Mouse (Mus musculus) frontal cortex, postnatal 25 days (tissue): ENCODE measurements around the gene Ndufa13.
"Not testable (repeated sequence)": the region's sequence is repeated elsewhere in the genome, so short reads cannot be mapped to it uniquely, and the experiment has no call there.

ENCODE experiments used
- DNase-seq, 2 experiments: peaks; one replicate each; pipeline ENCODE4 v3.0.0; 2022; ENCODE audit warnings: low spot score in 2 of 2

Gene Ndufa13

GRCm38 (mm10) chr8:69902163-69903062 is at the start of gene Ndufa13, which contains the start of the genes Tssk6 and Yjefn3:
Ndufa13 (minus strand) TSS chr8:69902558.
Tssk6 (plus strand) TSS chr8:69902184.
Yjefn3 (minus strand) TSS chr8:69902712.
- DNase-seq = no peak

DNA sequence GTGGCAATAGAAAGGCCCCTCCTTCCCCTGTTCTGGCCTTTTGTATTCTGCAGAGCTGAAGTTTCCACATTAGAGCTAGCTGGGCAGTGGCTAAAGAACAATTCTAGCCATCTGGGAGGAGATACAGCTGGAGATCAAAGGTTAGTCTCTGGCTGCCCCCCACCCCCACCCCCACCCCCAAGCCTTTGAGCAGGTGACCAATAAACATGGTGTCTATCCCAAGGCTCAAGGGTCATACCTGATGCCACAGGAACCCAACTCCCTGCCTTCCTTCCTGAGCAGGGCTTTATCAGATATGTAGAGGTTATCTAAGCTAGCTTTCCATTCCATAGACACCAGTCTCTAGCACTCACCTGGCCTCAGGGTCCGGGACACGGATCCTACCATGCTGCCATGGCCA is 47.9 kb upstream of the Ndufa13 start:
- DNase-seq = no peak

DNA sequence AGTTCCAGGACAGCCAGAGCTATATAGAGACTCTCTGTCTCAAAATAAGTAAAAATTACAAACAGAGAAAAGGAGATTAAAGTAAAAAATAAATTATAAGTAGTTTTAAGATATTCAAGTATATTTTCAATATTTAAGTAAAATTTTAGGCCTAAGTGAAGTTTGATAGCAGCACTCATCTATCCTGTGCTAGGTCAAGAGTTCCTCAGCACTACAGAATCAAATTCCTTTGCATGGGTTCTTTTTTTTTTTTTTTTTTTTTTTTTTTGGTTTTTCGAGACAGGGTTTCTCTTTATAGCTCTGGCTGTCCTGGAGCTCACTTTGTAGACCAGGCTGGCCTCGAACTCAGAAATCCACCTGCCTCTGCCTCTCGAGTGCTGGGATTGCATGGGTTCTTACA is 40.1 kb upstream of the Ndufa13 start:
- not testable (repeated sequence) for DNase-seq

- no peak for DNase-seq
Measured at GRCm38 (mm10) chr8:69940386-69940785, 38.0 kb upstream of the Ndufa13 start.

GRCm38 (mm10) chr8:69939633-69940032 is 37.3 kb upstream of the Ndufa13 start:
- no peak for DNase-seq

GRCm38 (mm10) chr8:69938245-69938982 is 36.1 kb upstream of the Ndufa13 start:
- DNase-seq = no peak

DNA sequence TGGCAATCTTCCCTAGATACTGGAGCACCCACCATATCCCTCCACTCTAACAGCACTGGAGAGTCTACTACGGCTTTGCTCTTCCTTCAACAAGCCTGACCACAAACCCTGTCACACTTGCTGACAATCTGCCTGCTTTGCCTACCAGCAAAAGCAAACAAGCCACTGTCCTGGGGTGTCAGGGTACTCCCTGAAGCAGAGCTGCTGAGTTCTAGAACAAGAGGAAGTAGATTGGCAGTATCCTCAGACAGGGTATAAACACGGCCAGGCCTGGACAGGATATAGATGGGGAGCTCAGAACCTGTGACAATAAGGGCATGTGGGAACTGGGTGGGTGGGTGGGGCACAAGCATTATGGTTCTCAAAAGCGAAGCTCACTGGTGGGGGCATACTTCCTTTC is 35.1 kb upstream of the Ndufa13 start:
- DNase-seq = no peak

DNA sequence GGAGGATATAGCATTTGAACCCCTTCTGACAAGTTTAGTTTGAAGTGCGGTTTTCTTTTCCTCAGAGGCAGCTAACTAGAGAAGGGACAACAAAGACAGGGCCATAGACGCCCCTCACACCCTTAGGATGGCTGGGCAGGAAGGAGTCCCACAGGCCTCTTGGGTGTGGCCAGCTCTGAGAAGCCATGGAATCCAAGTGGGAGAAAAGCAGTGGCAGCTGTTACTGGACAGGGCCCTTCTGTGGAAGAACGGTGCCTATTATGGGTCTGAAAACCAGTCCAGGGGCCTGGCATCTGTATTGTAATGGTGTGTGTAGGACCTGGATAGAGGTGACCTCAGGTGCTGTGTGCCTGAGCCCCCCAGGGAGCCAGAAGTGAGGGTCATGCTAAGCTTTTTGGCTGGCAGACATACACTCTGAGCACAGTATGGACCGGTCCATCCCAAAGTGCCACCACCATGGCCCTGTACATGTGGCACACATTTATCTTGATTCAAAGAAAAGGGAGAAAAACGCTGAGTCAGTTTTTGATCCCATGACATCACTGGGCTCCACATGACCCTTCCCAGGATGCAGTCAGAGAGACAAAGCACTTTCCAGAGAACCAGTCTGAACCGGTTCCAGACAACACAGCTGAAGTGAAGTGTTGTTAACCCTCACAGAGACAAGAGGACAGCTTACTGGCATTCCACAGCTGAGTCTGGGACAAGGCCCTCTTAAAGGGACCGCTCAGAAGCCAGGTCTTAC is 33.9 kb upstream of the Ndufa13 start:
- no peak for DNase-seq

DNA sequence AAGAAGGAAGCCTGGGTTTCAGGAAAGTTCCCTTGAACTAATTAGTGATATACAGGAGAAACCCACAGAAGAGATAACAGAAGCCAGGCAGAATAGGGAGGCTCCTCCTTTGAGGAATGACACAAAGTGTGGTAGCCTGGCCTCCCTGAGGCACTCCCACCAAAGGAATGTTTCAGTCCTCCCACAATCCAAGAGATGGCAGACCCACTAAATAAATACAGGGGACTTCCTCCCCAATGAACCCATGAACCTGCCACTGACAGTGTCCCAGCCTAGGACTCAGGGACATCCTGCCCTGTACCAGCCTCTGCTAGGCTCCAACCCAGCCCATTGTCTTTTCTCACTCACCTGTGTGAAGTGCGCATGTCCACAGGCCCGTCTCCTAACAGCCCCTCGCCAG is 33.1 kb upstream of the Ndufa13 start:
- DNase-seq = no peak

DNA sequence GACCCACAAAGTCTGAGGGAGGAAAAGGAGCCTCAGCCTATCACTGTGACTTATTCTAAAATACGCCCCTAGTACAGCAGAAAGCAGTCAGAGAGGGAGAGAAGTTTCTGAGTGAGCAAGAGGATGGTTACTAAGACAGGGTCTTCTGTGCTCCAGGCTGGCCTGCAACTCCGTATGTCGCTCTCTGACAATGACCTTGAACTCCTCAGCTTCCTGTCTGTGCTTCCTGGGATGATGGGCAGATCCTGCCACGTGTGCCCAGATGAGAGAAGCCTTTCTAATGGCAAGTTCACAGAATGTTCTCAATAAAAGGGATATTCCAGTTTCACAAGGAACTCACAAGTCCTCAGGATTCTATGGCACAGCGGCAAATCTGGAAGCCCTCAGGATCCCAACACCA is 32.2 kb upstream of the Ndufa13 start:
- DNase-seq = no peak

GRCm38 (mm10) chr8:69933811-69934210 is 31.5 kb upstream of the Ndufa13 start:
- no peak for DNase-seq

DNA sequence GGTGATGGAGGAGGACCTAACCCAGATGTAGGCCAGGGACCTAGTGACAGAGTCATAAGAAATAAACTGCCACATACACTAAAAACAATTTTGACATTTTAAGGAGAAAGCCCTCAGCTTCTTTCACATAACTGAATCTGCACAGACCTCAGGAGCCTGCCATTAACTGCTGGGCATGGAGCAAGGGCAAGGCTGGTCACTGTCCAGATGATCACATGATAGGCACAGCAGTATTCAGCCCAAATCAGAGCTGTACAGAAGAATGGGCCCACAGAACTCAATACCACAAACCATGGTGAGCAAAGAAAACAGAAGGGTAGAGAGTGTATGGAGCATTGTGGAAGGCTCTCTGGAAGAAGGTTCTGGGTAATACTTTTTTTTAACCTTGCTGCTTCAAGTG is 24.5 kb upstream of the Ndufa13 start:
- no peak for DNase-seq

DNA sequence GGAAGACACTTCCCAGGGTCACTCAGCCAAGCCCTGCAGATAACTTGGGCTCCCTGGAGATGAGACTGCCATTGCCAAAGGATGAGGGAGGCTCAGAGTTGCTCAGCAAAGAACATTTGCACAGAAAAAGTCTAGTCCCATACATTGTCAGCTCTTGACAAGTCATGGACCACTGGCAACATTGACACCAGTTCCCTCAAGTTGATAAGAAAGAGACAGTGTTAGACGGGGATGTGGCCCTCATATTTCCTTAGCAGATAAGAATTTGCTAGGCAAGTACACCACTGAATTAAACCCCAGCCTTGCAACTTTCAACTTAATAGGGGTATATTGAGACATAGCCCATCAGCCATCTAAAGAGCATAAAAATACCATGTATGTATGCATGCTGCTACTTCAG is 21.6 kb upstream of the Ndufa13 start:
- no peak for DNase-seq

DNA sequence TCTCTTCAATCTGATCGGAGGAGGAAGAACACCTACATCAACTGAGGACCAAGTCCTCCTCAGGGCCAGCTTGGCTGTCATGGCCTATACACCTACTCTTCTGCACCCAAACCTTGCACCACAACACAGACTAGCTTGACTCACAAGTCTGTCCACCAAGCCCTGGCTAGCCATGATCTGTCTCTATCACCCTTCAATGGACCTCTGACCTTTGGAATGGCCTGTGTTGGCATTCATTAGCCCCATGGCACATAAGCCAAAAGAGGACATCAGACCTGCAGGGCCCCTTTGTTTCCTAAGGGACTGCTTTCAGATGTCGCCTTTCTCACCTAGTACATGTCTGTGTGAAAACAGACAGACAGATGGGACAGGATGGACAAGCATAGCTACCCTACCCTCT is 18.8 kb upstream of the Ndufa13 start:
- DNase-seq = no peak

GRCm38 (mm10) chr8:69919876-69920662 is 17.7 kb upstream of the Ndufa13 start:
- DNase-seq = no peak

DNA sequence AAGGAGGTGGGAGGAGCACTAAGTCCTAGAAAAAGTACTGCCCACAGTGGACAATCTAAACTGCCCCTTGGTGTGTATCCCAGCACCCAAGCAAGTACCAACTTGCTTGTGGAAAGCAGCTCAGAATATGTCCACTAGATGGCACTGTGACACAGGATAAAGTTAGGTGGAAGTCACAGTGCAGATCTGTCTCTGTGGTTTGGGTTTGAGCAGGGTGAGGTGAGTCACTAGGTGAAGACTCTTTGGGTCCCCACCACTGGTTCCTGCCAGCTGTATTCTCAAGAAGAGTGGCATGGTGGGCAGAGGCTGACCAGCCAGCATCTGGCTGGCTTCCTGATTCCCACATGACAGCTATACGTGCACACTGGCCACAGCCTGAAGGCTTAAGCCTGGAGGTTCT is 16.7 kb upstream of the Ndufa13 start:
- DNase-seq = peak; percentile 44 to 77

GRCm38 (mm10) chr8:69918506-69918905 is 16.1 kb upstream of the Ndufa13 start:
- DNase-seq = no peak

- DNase-seq = no peak
Measured at GRCm38 (mm10) chr8:69915748-69916147, 13.4 kb upstream of the Ndufa13 start.

DNA sequence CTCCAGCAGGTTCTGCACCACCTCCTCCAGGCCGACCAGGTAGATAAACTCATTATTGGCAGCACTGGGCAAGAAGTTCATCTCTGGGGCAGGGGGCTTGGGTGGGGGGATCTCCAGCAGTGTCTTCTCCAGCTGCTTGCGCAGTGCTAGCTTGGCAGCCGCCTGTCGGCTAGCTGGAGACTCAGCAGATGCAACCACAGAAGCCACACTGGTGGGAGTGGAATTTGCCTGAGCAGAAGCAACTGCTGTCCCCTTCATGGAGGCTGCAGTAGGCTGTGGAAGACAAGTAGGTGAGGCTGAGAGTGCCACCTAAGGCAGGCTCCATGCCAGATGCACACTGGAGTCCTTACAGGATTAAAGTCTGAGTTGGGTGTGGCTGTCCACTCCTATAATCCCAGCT is 12.2 kb upstream of the Ndufa13 start:
- no peak for DNase-seq

DNA sequence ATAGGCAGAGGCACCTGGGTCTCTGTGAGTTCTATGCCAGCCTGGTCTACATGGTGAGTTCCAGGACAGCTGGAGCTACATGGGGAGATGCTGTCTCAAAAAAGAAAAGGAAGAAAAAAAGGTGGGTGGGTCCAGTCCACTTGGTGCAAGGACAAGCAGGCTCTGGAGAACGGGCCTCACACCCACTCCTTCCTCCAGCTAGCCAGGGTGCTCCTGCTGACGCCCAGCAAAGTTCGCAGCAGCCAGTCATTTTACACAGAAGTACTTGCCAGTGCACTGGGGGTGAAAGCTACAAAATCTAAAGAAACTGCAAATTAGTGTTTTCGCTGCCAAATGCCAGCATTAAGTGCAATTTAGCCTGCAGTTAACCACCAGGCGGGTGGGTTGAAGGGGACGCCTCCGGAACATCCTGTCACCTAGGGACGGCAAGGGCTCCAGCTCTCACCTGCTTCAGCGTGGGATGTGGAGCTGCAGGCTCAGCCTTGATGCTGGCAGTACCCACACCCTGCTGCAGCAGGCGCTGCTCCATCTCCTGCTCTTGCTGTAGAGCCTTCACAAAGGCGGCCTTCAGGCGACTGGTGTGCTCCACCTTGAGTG is 10.2 kb upstream of the Ndufa13 start:
- no peak for DNase-seq

- no peak for DNase-seq
Measured at GRCm38 (mm10) chr8:69911917-69912316, 9.6 kb upstream of the Ndufa13 start.
